Mouse (Mus musculus) midbrain, embryonic 12.5 days (tissue): Measurements from ENCODE around the gene Gpx2. TPM values are rescaled to one million over a fixed set of nuclear protein-coding genes. Genes with fewer than 3 reads are reported as not detected.
"Not testable (repeated sequence)": the region's sequence is repeated elsewhere in the genome, so short reads cannot be mapped to it uniquely, and the experiment has no call there.

Experiments
- ATAC-seq: fragments of 200-750 bp; cut with Nextera tagmentation; 2 replicates; pipeline ENCODE4 v1.8.0; 2017; ENCODE audit warnings: low read depth, moderate TSS enrichment, moderate library complexity; ENCODE audit not compliant: low FRiP score
- H3K27ac ChIP-seq: fragments of 300-500 bp; sonication (generic); replicated peaks from 2 replicates; pipeline ENCODE4 v1.5.1; 2016; ENCODE audit warnings: mild to moderate bottlenecking
- H3K27me3 ChIP-seq: fragments of 300-500 bp; sonication (generic); 2 replicates; pipeline ENCODE4 v1.6.1; 2016; ENCODE audit warnings: mild to moderate bottlenecking
- H3K36me3 ChIP-seq: fragments of 300-500 bp; sonication (generic); 2 replicates; pipeline ENCODE4 v1.6.1; 2016
- H3K4me1 ChIP-seq: fragments of 300-500 bp; sonication (generic); 2 replicates; pipeline ENCODE4 v1.6.1; 2016
- H3K4me2 ChIP-seq: fragments of 300-500 bp; sonication (generic); replicated peaks from 2 replicates; pipeline ENCODE4 v1.6.1; 2016; ENCODE audit warnings: mild to moderate bottlenecking, moderate library complexity
- H3K4me3 ChIP-seq: fragments of 300-500 bp; sonication (generic); 2 replicates; pipeline ENCODE4 v1.5.1; 2016; ENCODE audit warnings: mild to moderate bottlenecking
- H3K9ac ChIP-seq: fragments of 300-500 bp; sonication (generic); replicated peaks from 2 replicates; pipeline ENCODE4 v1.6.1; 2016; ENCODE audit warnings: mild to moderate bottlenecking, moderate library complexity
- H3K9me3 ChIP-seq: fragments of 300-500 bp; sonication (generic); 2 replicates; pipeline ENCODE4 v1.6.1; 2016; ENCODE audit warnings: mild to moderate bottlenecking
- WGBS: fragments of 180-500 bp; shearing (Covaris S2); methylation state at CpG from one replicate; pipeline ENCODE4 v1.1.7; 2016; 5-methylcytosine and 5-hydroxymethylcytosine counted together
- polyA plus RNA-seq: library from polyadenylated mRNA; unstranded; fragments of >200 nt; fragmentation: Nextera tagmentation; extraction: Ambion mirVana; gene quantifications from 2 replicates; pipeline ENCODE4 v1.2.1, GENCODE M21; 2016

Gene Gpx2
- polyA plus RNA-seq, 1 experiment from 2014 or later = not detected

- H3K4me1 ChIP-seq = peaks cover 2% of the 10 kb centered on the region; the same call in 1 of the 2 replicates
These were observed 7.7 kb upstream of the Gpx2 start for GRCm38 (mm10) chr12:76803028-76803427.

GRCm38 (mm10) chr12:76798008-76798720 lies 2.8 kb upstream of the Gpx2 start:
- Histone ChIP-seq H3K27ac (no peak overlapping the region), H3K9me3 (no peaks in the 10 kb centered on the region), H3K9ac (no peak overlapping the region), H3K4me2 (no peak overlapping the region), H3K4me1 (peaks cover 2% of the 10 kb centered on the region; the same call in 1 of the 2 replicates), H3K36me3 (no peaks in the 10 kb centered on the region), H3K27me3 (no peaks in the 10 kb centered on the region), H3K4me3 (no peak overlapping the region)
- no peak for ATAC-seq
- 44% methylated on average over 5 of the region's 5 CpGs for WGBS

More at GRCm38 (mm10) chr12:76803028-76803427, 7.7 kb upstream of the Gpx2 start:
- no peak for ATAC-seq
- no peak overlapping the region for H3K4me3 ChIP-seq
- WGBS = 91% methylated on average over 10 of the region's 10 CpGs
- no peaks in the 10 kb centered on the region for H3K27me3 ChIP-seq
- H3K9ac ChIP-seq = no peak overlapping the region
- no peak overlapping the region for H3K4me2 ChIP-seq
- H3K9me3 ChIP-seq = no peaks in the 10 kb centered on the region
- H3K36me3 ChIP-seq = no peaks in the 10 kb centered on the region
- H3K27ac ChIP-seq = no peak overlapping the region

GRCm38 (mm10) chr12:76796938-76797539 lies 1.7 kb upstream of the Gpx2 start:
- Histone ChIP-seq H3K27ac (no peak overlapping the region), H3K4me3 (no peak overlapping the region), H3K9ac (no peak overlapping the region), H3K27me3 (no peaks in the 10 kb centered on the region), H3K36me3 (no peaks in the 10 kb centered on the region), H3K9me3 (no peaks in the 10 kb centered on the region), H3K4me2 (no peak overlapping the region), H3K4me1 (peaks cover 2% of the 10 kb centered on the region; the same call in 1 of the 2 replicates)
- WGBS = 88% methylated on average over 7 of the region's 7 CpGs
- no peak for ATAC-seq

DNA sequence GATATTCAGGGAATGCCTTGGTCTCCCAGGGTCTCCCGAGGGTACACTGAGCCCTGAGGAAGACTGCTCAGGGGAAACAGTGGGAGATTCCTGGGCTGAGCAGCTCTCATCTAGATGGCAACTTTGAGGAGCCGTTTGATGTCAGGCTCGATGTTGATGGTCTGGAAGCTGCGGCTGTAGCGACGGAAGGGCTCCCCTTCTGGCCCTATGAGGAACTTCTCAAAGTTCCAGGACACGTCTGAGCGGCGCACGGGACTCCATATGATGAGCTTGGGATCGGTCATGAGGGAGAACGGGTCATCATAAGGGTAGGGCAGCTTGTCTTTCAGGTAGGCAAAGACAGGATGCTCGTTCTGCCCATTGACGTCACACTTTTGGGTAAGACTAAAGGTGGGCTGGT lies 2.8 kb downstream of the Gpx2 start:
- H3K4me3 ChIP-seq, H3K9ac ChIP-seq, H3K9me3 ChIP-seq, H3K27me3 ChIP-seq, H3K4me2 ChIP-seq, H3K27ac ChIP-seq, H3K4me1 ChIP-seq, H3K36me3 ChIP-seq, ATAC-seq: not testable (repeated sequence)
- 55% methylated on average over 14 of the region's 14 CpGs for WGBS

DNA sequence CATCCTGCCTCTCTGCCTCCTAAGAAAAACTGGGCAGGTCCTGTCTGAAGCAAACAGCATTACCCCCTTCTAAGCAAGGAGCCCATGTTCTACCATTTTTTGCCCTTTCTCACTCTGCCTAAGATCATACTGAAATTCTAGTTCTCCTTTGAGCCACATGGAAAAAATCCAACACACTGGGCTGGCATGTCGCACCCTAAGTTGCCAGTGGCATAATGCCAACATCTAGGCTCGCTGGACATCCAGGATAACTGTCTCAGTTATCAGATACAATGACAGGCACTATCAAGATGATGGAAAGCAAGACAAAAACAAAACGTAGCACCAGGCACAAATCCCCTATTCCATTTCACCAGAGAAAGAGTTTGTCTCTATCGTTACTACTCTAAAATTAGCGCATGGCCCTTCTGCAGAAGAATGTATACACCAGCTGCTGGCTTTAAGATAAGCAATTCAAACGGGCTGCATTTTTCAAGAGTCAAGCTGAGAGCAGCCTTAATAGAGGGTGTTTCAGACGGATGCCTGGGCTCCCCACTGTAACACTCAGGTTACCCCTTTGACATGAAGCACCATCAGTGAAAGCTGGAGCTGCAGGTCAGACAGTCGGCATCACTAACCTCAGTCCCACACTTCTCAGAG lies 4.8 kb downstream of the Gpx2 start:
- no peak overlapping the region for H3K4me2 ChIP-seq
- no peak overlapping the region for H3K9ac ChIP-seq
- no peaks in the 10 kb centered on the region for H3K36me3 ChIP-seq
- no peaks in the 10 kb centered on the region for H3K4me1 ChIP-seq
- no peak overlapping the region for H3K4me3 ChIP-seq
- ATAC-seq = no peak
- WGBS = 67% methylated on average over 8 of the region's 8 CpGs
- H3K27ac ChIP-seq = no peak overlapping the region
- H3K27me3 ChIP-seq = no peaks in the 10 kb centered on the region
- no peaks in the 10 kb centered on the region for H3K9me3 ChIP-seq

GRCm38 (mm10) chr12:76784056-76784619 lies 11.2 kb downstream of the Gpx2 start:
- Histone ChIP-seq H3K9ac (no peak overlapping the region), H3K4me2 (no peak overlapping the region), H3K4me1 (peaks cover 3% of the 10 kb centered on the region; the same call in 1 of the 2 replicates), H3K36me3 (no peaks in the 10 kb centered on the region), H3K27ac (no peak overlapping the region), H3K27me3 (no peaks in the 10 kb centered on the region), H3K9me3 (no peaks in the 10 kb centered on the region), H3K4me3 (no peak overlapping the region)
- ATAC-seq = no peak
- WGBS = 77% methylated on average over 10 of the region's 10 CpGs

DNA sequence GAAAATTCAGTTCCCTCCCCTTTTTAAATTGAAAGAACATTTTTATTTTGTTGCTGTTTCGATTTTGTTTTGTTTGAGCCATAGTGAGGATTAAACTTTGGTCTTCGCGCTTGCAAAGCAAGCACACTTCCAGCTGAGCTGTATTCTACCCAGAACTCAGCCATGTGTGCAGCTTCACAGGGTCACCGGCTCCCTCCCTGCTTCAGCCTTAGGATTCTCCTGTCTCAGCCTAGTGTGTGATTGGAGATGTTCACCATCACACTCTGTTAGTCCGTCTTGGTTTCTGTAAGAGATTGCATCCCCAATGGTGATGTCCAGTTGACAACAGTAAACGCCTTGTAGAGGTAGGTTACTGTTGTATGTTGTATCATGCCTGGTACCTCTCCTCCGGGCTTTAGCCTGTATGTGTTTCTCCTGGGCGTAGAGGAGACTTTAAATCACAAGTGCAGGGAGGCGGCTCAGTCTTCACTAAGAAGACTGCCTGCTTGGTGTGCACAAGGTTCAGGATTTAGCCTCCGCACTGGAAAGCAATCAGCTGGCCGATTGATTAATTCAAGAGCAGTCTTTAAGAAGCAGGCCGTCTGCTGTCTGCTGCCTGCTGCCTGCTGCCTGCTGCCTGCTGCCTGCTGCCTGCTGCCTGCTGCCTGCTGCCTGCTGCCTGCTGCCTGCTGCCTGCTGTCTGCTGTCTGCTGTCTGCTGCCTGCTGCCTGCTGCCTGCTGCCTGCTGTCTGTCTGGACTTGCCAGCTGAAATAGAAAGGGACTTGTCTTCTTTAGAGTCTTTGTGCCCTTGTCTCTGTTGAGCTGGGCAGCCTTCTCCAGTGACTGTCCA lies 14.5 kb downstream of the Gpx2 start:
- Histone ChIP-seq H3K9ac (no peak overlapping the region), H3K4me3 (no peak overlapping the region), H3K4me1 (peaks cover 3% of the 10 kb centered on the region; the same call in 1 of the 2 replicates), H3K9me3 (no peaks in the 10 kb centered on the region), H3K4me2 (no peak overlapping the region), H3K27me3 (no peaks in the 10 kb centered on the region), H3K27ac (peak overlapping the region; percentile 56), H3K36me3 (peaks cover 4% of the 10 kb centered on the region)
- WGBS = 52% methylated on average over 12 of the region's 12 CpGs
- peak; percentile 65; the same call in 1 of the 2 replicates for ATAC-seq

- Histone ChIP-seq H3K4me2 (no peak overlapping the region), H3K27ac (no peak overlapping the region), H3K36me3 (peaks cover 4% of the 10 kb centered on the region), H3K9me3 (no peaks in the 10 kb centered on the region), H3K9ac (no peak overlapping the region), H3K4me3 (no peak overlapping the region), H3K4me1 (peaks cover 3% of the 10 kb centered on the region; the same call in 1 of the 2 replicates), H3K27me3 (no peaks in the 10 kb centered on the region)
- no peak for ATAC-seq
- WGBS = 74% methylated on average over 5 of the region's 5 CpGs
These were observed 15.4 kb downstream of the Gpx2 start for GRCm38 (mm10) chr12:76779951-76780350.

GRCm38 (mm10) chr12:76778305-76779083 lies 16.9 kb downstream of the Gpx2 start:
- Histone ChIP-seq H3K4me3 (no peak overlapping the region), H3K4me2 (no peak overlapping the region), H3K4me1 (peaks cover 3% of the 10 kb centered on the region; the same call in 1 of the 2 replicates), H3K9me3 (no peaks in the 10 kb centered on the region), H3K27me3 (no peaks in the 10 kb centered on the region), H3K9ac (no peak overlapping the region), H3K36me3 (peaks cover 4% of the 10 kb centered on the region), H3K27ac (no peak overlapping the region)
- no peak for ATAC-seq
- WGBS = 84% methylated on average over 10 of the region's 10 CpGs

DNA sequence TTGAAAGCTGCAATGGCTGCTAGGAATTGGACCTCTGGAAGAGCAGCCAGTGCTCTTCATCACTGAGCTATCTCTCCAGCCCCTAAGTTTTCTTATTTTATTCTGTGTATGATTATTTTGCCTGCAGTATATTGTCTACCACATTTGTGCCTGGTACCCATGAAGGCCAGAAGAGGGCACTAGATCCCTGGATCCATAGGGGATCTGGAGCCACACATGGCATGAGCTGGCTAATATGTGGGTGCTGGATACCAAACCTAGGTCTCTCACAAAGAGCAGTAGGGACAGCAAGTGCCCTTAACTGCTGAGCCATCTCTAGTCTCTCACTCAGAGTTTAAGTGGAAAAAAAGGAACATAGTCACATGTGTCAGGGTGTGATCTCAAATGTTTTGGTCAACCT lies 17.5 kb downstream of the Gpx2 start:
- no peaks in the 10 kb centered on the region for H3K9me3 ChIP-seq
- peaks cover 3% of the 10 kb centered on the region; the same call in 1 of the 2 replicates for H3K4me1 ChIP-seq
- no peaks in the 10 kb centered on the region for H3K27me3 ChIP-seq

DNA sequence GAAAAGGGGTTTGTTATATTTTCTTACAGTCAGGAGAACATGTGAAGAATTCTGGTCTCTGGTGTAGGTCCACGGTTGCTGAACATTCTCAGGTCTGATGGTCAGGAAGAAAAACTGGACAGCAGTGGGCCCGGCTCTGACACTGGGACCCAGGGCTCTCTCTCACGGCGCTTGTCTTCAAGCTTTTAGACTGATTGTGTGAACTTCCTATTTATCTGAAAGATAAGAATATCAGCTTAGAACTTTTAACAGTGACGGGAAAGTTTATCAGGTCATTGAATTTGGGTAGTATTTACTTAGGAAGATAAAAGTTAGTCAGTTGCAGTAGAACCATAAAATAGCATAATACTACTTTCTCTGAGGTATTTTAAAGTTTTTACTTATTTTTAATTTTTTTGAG lies 18.5 kb downstream of the Gpx2 start:
- Histone ChIP-seq H3K27ac (no peak overlapping the region), H3K9ac (no peak overlapping the region), H3K36me3 (peaks cover 4% of the 10 kb centered on the region), H3K27me3 (no peaks in the 10 kb centered on the region), H3K4me2 (no peak overlapping the region), H3K4me3 (no peak overlapping the region), H3K4me1 (peaks cover 3% of the 10 kb centered on the region; the same call in 1 of the 2 replicates), H3K9me3 (no peaks in the 10 kb centered on the region)
- 95% methylated on average over 5 of the region's 5 CpGs for WGBS
- ATAC-seq = no peak

More for the DNA sequence above, 17.5 kb downstream of the Gpx2 start:
- Histone ChIP-seq H3K36me3 (peaks cover 4% of the 10 kb centered on the region), H3K9ac (no peak overlapping the region), H3K4me2 (no peak overlapping the region), H3K4me3 (no peak overlapping the region), H3K27ac (no peak overlapping the region)
- no peak for ATAC-seq
